Mouse (Mus musculus) erythroblast, embryonic 14.5 days (primary cell): ENCODE measurements around the gene Slc25a45. TPM values are rescaled to one million over a fixed set of nuclear protein-coding genes. Genes with fewer than 3 reads are reported as not detected.

ENCODE experiments used
- H3K27me3 ChIP-seq: 2 replicates; pipeline ENCODE4 v1.6.1; 2012; ENCODE audit warnings: inconsistent platforms; ENCODE audit not compliant: control insufficient read depth
- H3K36me3 ChIP-seq: 2 replicates; pipeline ENCODE4 v1.6.1; 2012; ENCODE audit warnings: mild to moderate bottlenecking, inconsistent platforms; ENCODE audit not compliant: control insufficient read depth
- H3K4me1 ChIP-seq: 2 replicates; pipeline ENCODE4 v1.6.1; 2012; ENCODE audit warnings: inconsistent platforms; ENCODE audit not compliant: control insufficient read depth
- H3K4me3 ChIP-seq: replicated peaks from 2 replicates; pipeline ENCODE3; 2012; ENCODE audit warnings: moderate library complexity, mild to moderate bottlenecking, inconsistent platforms
- H3K9me3 ChIP-seq: 2 replicates; pipeline ENCODE4 v1.6.1; 2012; ENCODE audit warnings: low read length, inconsistent platforms, mixed read lengths; ENCODE audit not compliant: control insufficient read depth
- GATA1 ChIP-seq: IDR thresholded peaks from 2 replicates; pipeline ENCODE4 v1.6.1; 2012; ENCODE audit warnings: low read length, inconsistent platforms, mixed read lengths
- TAL1 ChIP-seq: IDR thresholded peaks from 3 replicates; pipeline ENCODE4 v1.6.1; 2012; ENCODE audit warnings: low read length, inconsistent platforms, mixed read lengths
- polyA plus RNA-seq: library from polyadenylated mRNA; stranded (reverse); fragments of >175 nt; gene quantifications from 2 replicates; pipeline ENCODE4 v1.2.3, GENCODE M21; 2012

The Slc25a45 gene
- polyA plus RNA-seq, result 0.07 TPM in 1 of 2 replicates, not detected in the other

DNA sequence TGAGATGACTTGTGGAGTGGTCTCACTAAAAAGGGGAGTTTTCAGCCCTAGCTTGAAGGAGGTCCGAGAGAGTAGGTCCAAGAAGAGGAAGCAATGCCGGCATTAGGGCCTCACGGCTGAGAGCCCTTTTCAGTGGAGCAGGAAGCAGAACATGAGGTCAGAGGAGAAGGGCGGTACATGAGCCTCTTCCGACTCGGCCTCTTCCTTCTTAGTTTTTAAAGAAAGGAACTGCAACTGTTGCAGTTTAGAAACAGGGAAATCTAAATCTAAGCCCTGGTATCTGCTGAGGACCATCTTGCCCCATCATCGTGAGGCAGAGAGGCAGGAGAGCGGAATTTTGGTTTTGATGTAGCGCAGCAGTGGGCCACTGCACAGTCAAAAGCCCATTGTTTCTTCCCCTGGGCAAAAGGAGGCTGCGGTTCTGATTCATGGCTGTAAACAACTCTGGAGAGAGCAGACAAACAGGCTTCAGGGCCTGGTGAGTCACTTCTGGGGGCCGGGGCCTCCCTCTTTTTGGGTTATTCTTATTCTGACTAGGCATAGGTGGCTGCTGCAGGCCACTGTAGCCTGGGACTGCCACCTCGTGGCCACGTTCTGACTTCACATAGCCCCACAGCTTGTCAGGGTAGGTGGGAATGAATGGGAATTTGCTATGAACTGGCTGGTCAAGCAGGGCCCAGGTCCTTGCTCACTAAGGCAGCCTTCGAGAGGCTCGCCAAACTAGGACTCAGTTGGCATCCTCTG is at the start of gene Slc25a45:
Gene Slc25a45 (plus strand): TSS at position 191 of the 744 bp plus-strand sequence.
- Histone ChIP-seq H3K9me3 (no peaks in the 10 kb centered on the region), H3K27me3 (no peaks in the 10 kb centered on the region), H3K4me3 (no peak within 1 kb of the TSS), H3K4me1 (peaks cover 45% of the 10 kb centered on the region), H3K36me3 (peaks cover 5% of the 10 kb centered on the region)
- no peak for TF ChIP-seq GATA1
- no peak for TF ChIP-seq TAL1

DNA sequence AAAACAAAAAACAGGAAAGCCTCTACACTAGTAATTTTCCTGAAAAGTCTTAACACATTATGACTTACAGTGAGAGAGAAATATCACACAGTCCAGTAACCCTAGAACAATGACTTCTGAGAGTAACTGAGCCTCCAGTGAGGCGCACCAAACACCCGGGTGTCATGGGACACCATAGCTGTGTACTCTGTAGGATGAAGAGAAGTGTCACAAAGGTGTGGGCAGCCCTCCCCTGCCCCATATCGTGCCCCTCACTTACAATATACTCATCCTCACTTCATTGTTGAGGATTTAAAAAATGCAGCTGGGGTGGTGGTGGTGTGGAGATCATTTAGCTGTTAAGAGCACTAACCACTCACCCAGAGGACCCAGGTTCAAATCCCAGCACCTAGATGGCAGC is 49.5 kb upstream of the Slc25a45 start:
- no peaks in the 10 kb centered on the region for H3K27me3 ChIP-seq
- no peak for TF ChIP-seq GATA1
- TF ChIP-seq TAL1, result no peak
- peaks cover 5% of the 10 kb centered on the region for H3K36me3 ChIP-seq
- peaks cover 29% of the 10 kb centered on the region for H3K4me1 ChIP-seq
- no peak overlapping the region for H3K4me3 ChIP-seq
- no peaks in the 10 kb centered on the region for H3K9me3 ChIP-seq

DNA sequence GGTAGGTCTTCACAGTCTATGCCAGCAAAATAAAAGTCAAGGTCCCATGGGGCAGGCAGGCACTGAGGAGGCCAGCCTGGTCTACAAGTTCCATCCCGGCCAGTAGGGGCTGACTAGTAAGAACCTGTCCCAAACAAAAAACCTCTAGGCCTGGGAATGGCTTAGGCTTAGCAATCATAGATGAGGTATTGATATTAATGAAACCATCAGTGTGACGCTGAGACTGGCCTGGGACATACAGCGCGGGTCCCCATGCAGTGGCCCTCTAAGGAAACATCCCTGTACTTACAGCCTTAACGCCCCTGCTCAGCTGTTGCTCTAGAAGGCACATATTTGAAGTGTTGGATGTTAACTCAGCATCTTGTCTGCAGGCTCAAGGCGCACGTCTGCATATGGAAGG is 48.7 kb upstream of the Slc25a45 start:
- Histone ChIP-seq H3K9me3 (no peaks in the 10 kb centered on the region), H3K4me3 (no peak overlapping the region), H3K27me3 (no peaks in the 10 kb centered on the region), H3K4me1 (peaks cover 25% of the 10 kb centered on the region), H3K36me3 (peaks cover 5% of the 10 kb centered on the region)
- TF ChIP-seq GATA1 (no peak), TAL1 (no peak)

DNA sequence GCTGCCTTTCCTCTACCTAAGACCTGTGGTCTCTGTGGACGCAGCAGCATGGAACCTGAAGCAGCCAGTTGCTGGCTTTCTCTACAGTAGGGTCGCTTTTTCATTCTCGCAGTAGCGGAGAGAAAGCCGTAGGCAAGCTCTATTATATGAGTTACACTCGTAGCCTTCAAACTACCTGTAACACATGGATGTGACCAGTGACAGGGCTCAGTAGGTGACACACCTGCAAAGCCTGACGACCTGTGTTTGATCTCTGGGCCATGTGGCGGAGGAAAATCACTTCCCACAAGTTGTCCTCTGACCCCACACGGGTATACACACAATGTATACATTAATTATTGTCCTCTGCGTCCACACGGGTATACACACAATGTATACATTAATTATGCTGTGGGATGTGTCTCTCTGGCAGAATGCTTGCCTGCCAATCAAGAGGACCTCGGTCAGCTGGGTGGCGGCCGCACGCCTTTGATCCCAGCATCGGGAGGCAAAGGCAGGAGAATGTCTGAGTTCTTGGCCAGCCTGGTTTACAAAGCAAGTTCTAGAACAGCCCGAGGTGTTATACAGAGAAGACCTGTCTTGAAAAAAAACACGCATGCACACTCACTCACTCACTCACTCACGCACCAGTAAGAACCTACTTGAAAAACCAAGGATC is 47.5 kb upstream of the Slc25a45 start:
- no peaks in the 10 kb centered on the region for H3K27me3 ChIP-seq
- TF ChIP-seq GATA1 (no peak), TAL1 (no peak)
- no peaks in the 10 kb centered on the region for H3K9me3 ChIP-seq
- H3K4me3 ChIP-seq, result no peak overlapping the region
- H3K4me1 ChIP-seq, result peaks cover 19% of the 10 kb centered on the region
- peaks cover under 1% of the 10 kb centered on the region for H3K36me3 ChIP-seq

DNA sequence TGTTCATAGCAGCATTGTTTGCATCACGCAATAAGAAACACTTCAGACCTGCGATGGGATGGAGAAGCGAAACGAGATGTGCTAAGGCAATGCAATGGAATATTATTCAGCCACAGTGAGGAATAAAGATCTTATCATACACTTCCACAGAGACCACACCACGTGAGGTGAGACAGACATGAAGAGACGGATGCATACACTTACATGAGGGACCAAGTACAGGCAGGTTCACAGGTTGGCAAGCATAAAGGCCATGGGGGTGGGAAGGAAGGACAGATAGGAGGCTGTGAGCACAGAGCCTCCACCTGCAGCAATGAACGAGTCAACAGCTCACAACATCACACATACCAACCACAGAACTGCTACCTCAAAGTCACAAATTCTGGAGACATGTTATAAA is 46.8 kb upstream of the Slc25a45 start:
- Histone ChIP-seq H3K36me3 (no peaks in the 10 kb centered on the region; the same call in 1 of the 2 replicates), H3K9me3 (no peaks in the 10 kb centered on the region), H3K27me3 (no peaks in the 10 kb centered on the region), H3K4me1 (peaks cover 23% of the 10 kb centered on the region), H3K4me3 (no peak overlapping the region)
- TF ChIP-seq TAL1 (no peak), GATA1 (no peak)

DNA sequence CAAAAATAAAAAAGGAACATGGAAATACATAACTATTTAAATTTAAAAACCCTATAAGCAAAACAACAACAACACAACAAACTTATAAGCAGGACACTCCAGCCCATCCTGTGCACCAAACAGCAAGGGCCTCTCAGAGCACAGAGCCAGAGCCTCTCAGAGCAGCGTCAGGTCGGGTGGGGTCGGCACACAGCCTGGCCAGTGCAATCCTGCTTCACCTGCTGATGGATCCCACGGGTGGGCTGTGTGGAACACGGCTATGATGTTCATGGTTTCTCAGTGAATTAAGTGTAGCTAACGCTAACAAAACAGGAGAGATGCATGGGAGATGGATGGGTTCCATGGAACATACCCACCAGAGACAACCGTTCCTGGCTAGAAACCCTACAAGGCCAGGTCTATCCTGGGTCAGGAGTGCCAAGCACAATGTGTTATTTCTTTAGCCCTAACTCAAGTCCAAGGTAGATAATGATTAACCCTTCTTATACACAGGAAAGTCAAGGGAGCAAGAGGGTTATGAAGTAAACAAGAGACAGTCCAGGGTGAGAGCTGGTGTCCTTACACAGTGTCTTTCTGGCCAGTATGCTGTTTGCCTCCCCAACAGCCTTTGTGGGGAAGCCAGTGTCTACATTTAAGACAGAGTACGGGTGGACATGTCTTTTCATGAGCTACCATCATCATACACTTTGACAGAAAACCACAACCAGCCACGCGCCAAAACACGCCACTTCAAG is 46.2 kb upstream of the Slc25a45 start:
- H3K4me3 ChIP-seq, result no peak overlapping the region
- TF ChIP-seq GATA1 (no peak), TAL1 (no peak)
- H3K27me3 ChIP-seq, result no peaks in the 10 kb centered on the region
- no peaks in the 10 kb centered on the region for H3K9me3 ChIP-seq
- no peaks in the 10 kb centered on the region; the same call in 1 of the 2 replicates for H3K36me3 ChIP-seq
- H3K4me1 ChIP-seq, result peaks cover 22% of the 10 kb centered on the region

DNA sequence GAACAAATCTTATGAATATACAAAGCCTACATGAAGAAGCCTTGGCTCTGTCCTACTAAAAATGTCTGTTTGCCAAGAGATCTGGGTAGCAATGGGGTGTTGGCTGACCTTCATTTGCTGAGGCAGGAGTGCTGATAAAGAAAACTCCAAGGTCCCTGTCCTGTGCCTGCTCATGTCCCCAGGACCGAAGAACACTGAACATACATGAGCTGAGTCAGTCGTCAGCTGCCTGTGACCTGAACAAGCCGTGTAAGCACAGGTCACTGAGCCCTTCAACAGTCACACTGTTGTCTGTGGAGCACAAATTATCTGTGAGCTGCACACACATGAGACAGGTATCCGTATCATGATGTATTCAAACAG is 45.7 kb upstream of the Slc25a45 start:
- Histone ChIP-seq H3K36me3 (no peaks in the 10 kb centered on the region; the same call in 1 of the 2 replicates), H3K9me3 (no peaks in the 10 kb centered on the region), H3K27me3 (peaks cover 1% of the 10 kb centered on the region; the same call in 1 of the 2 replicates), H3K4me3 (no peak overlapping the region), H3K4me1 (peaks cover 24% of the 10 kb centered on the region)
- TF ChIP-seq GATA1 (no peak), TAL1 (no peak)

DNA sequence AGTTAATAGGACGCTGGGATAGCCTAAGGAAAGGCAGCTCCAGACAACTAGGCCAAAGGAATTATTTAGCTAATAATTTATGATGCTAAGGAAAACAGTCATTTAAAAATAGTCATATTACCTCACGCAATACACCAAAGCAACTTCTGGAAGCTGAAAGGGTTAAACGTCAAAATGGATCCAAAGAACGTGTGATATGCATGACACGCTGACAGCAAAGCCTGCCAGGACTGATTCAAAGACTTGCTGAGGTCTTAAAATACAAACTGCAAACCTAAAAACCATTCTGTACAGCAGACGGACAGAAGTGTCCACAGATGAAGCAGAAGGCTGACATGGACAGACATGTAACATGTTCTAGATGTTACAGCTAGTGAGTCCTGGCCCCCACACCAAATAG is 45.3 kb upstream of the Slc25a45 start:
- H3K9me3 ChIP-seq, result no peaks in the 10 kb centered on the region
- no peak for TF ChIP-seq GATA1
- no peak for TF ChIP-seq TAL1
- H3K27me3 ChIP-seq, result peaks cover 4% of the 10 kb centered on the region; the same call in 1 of the 2 replicates
- H3K4me1 ChIP-seq, result peaks cover 26% of the 10 kb centered on the region
- no peaks in the 10 kb centered on the region; the same call in 1 of the 2 replicates for H3K36me3 ChIP-seq
- H3K4me3 ChIP-seq, result no peak overlapping the region
